Mouse (Mus musculus) heart, postnatal 10 days (tissue): ENCODE results near the gene Slc2a3. TPM values are rescaled to one million over a fixed set of nuclear protein-coding genes. Genes with fewer than 3 reads are reported as not detected.
A peak's percentile ranks its signal among the peaks of the same experiment; 100 is the strongest.

Experiments used
- DNase-seq, 2 experiments: peaks; one replicate each; pipeline ENCODE4 v3.0.0; 2021
- intact Hi-C: fragments of 180-260 bp; cut with DNase I; formaldehyde crosslinking; loops from one replicate; pipeline ENCODE4 v1.15.1; 2025
- total RNA-seq, 2 experiments: library from RNA; stranded (reverse); gene quantifications; 2 replicates each; pipeline ENCODE4 v1.2.3; 2021

Slc2a3 gene
- total RNA-seq = 1 to 10 TPM; 2.1 to 2.5 TPM

GRCm38 (mm10) chr6:122801301-122801800 lies at the start of gene Slc2a3:
Gene Slc2a3 (minus strand): TSS chr6:122801640.
- peak; percentile 60 to 66 for DNase-seq
- intact Hi-C loops = loop anchor here (5.0 kb wide), 1 partner anchor 71 kb away; the partner anchor contains the start of gene Necap1

- intact Hi-C loops = no loop called here
- DNase-seq = no peak
These were observed 42.3 kb upstream of the Slc2a3 start for GRCm38 (mm10) chr6:122843759-122844158.

- no peak for DNase-seq
- intact Hi-C loops = no loop called here
These were observed 36.1 kb upstream of the Slc2a3 start for GRCm38 (mm10) chr6:122837539-122837938.

- DNase-seq = no peak
- intact Hi-C loops = no loop called here
These were observed 35.5 kb upstream of the Slc2a3 start for GRCm38 (mm10) chr6:122836974-122837373.

- intact Hi-C loops = loop anchor here (5.0 kb wide), 1 partner anchor 38 kb away; the partner anchor contains the start of gene Necap1
- DNase-seq = peak; percentile 34 to 56
These were observed 32.9 kb upstream of the Slc2a3 start for GRCm38 (mm10) chr6:122834365-122834764.

- DNase-seq = no peak
- intact Hi-C loops = loop anchor here (5.0 kb wide), 1 partner anchor 39 kb away; the partner anchor contains the start of gene Necap1
These were observed 31.4 kb upstream of the Slc2a3 start for GRCm38 (mm10) chr6:122832880-122833279.

- intact Hi-C loops = no loop called here
- DNase-seq = peak in 1 of 2 experiments; percentile 34
These were observed 26.6 kb upstream of the Slc2a3 start for GRCm38 (mm10) chr6:122828086-122828485.

- peak; percentile 82 to 85 for DNase-seq
- intact Hi-C loops = no loop called here
These were observed 24.7 kb upstream of the Slc2a3 start for GRCm38 (mm10) chr6:122825923-122826742.

- intact Hi-C loops = no loop called here
- peak; percentile 16 to 37 for DNase-seq
These were observed 23.7 kb upstream of the Slc2a3 start for GRCm38 (mm10) chr6:122825166-122825565.

- DNase-seq = peak; percentile 81 to 84
- intact Hi-C loops = no loop called here
These were observed 22.6 kb upstream of the Slc2a3 start for GRCm38 (mm10) chr6:122824086-122824485.

- DNase-seq = peak in 1 of 2 experiments; percentile 18
- intact Hi-C loops = no loop called here
These were observed 20.4 kb upstream of the Slc2a3 start for GRCm38 (mm10) chr6:122821822-122822221.

- intact Hi-C loops = no loop called here
- peak; percentile 16 to 21 for DNase-seq
These were observed 19.6 kb upstream of the Slc2a3 start for GRCm38 (mm10) chr6:122820799-122821650.

- intact Hi-C loops = no loop called here
- peak; percentile 45 to 60 for DNase-seq
These were observed 18.8 kb upstream of the Slc2a3 start for GRCm38 (mm10) chr6:122820071-122820798.

GRCm38 (mm10) chr6:122819306-122820070 lies 18.0 kb upstream of the Slc2a3 start, which contains the start of gene Foxj2:
Gene Foxj2 (plus strand): TSS chr6:122819914.
- intact Hi-C loops = loop anchor here (1.0 kb wide), 1 partner anchor 8 kb away; no protein-coding TSS in a partner anchor

GRCm38 (mm10) chr6:122813640-122814039 lies 12.2 kb upstream of the Slc2a3 start:
- intact Hi-C loops = no loop called here

More at GRCm38 (mm10) chr6:122819306-122820070, 18.0 kb upstream of the Slc2a3 start, which contains the start of gene Foxj2:
- peak; percentile 80 to 85 for DNase-seq

GRCm38 (mm10) chr6:122812716-122813115 lies 11.3 kb upstream of the Slc2a3 start:
- intact Hi-C loops = no loop called here
- no peak for DNase-seq

More at GRCm38 (mm10) chr6:122813640-122814039, 12.2 kb upstream of the Slc2a3 start:
- no peak for DNase-seq

GRCm38 (mm10) chr6:122811771-122812600 lies 10.5 kb upstream of the Slc2a3 start:
- peak; percentile 54 to 57 for DNase-seq

GRCm38 (mm10) chr6:122811280-122811652 lies 9.8 kb upstream of the Slc2a3 start:
- DNase-seq = peak; percentile 95 to 96
- intact Hi-C loops = loop anchor here (1.0 to 2.0 kb wide), 2 partner anchors 8 to 64 kb away; partner anchors contain the start of genes Foxj2 and Necap1

More at GRCm38 (mm10) chr6:122811771-122812600, 10.5 kb upstream of the Slc2a3 start:
- intact Hi-C loops = loop anchor here (1.0 to 2.0 kb wide), 2 partner anchors 7 to 63 kb away; partner anchors contain the start of genes Foxj2 and Necap1
